Mouse (Mus musculus): Measurements from ENCODE around the gene Bahcc1.

Bahcc1 gene

DNA sequence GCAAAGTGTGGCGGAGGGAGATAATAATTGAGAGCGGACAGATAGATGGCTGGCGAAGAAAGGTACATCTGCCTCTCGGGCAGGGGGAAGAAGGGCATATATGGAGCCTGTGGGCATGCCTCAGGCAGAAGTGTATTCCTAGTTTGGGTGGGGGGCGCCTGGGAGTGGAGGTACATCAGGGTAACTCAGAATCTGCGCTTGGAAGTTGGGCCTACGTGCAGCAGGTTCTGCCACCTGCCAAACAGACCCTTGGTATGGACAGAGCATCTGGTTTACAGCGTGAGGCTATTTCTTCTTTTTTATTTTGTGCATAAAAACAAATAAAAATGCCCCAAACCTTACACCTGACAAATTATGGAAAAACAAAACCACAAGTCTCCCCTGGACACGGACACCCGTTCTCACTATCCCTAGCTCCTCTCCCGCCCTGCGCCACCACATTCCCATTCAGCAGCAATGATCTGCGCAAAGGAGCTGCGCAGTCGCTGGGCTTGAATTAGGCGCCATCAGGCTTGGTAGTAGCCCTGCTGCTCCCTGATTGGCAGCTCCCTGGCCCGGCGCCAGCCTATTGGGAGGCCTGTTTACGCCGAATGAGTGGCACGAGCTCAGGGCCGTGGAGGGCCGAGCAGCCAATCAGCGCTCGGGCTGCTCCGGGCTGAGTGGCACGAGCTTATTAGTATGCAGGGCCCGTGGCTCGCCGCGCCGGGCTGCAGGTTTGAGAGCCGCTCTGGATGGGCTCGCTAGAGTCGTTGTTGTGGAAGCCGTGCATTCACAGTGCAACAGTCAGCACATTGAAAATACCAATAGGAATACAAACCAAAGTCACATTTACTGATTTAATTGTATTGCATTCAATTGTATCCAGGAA lies at the start of gene Bahcc1:
Bahcc1 (plus strand) TSS at position 718 of the 868 bp plus-strand sequence.
- in situ Hi-C loops (cut with MboI, MseI): loop anchor here (10.0 kb wide), 1 partner anchor 1828 kb away; the partner anchor contains the start of gene Lgals3bp

DNA sequence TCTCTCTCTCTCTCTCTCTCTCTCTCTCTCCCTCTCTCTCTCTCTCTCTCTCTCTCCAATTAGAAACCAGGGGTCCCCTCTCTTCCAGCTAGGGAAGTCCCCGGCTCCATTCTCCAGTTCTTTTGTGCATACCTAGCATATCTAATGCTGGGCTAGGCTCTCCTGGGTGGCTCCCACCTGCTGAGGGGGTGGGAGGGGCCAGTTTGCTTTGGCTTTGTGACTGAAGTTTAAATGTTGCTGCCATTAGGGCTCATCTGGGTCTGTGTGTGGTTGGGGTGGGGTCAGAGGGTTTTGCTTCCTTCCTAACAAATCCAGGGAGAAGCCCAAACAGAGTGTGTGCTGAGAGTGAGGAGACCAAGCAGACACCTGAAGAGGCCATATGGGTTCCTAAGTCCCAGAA lies 49.6 kb upstream of the Bahcc1 start:
- in situ Hi-C loops (cut with MboI, MseI): no loop called here

DNA sequence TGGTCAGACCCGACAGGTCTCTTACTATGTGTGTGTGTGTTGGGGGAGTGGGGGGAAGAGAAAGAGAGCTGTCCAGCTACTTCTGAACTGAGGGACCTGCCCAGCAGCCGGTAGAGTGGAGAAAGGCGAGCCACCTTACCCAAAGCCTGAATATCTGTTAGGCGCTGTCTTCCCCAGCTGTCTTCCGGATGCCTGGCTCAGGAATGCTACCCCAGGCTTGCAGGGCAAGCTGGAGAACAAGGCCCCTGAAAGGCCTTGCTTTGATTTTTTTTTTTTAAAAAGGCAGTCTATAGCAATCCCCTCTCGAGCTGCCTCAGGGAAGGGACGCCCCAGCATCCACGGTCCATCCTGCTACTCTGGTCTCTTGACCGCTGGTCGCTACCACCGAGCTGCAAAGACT lies 49.0 kb upstream of the Bahcc1 start:
- in situ Hi-C loops (cut with MboI, MseI): no loop called here

DNA sequence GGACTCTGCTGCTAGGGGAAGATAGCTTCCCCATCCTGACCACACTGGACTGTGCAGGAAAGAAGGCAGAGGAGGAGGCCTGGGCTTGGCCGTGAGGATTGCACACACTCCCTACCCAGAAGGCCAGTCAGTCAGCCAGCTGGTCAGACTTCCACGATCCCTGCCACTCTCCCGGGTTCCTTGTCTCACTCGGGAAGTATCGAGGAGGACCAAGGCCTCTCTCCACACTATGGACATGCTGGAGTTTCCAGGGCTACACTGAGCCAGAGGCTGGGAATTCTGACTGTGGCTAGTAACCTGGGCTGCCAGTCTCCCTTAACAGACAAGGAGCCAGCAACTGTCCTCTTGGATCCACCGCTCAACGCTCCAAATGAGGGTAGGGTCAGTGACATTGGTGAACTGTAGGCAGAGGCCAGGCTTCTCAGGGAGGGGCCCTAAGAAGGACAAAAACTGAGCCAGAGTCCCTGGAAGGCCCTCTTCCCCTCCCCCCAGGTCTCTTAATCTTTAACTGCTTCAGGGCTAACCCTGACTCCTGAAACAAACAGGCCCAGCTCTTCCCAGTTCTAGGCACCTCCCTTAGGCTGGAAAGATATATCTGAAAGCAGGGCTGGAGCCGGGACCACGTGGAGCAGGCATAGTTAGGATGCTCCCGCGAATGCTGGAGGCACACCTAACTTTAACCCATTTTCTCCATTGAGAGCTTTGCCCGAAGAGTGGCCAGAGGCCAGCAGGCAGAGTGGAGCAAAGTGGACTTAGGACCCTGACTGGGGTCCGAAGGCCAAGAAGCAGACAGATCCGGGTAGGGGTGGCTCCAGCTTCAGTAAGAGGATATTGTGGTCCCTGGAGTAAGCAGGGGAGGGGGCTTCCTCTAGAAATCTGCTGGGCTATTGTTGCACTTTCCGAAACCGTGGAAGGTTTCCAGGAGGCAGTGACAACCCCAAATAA lies 48.1 kb upstream of the Bahcc1 start:
- in situ Hi-C loops (cut with MboI, MseI): no loop called here

DNA sequence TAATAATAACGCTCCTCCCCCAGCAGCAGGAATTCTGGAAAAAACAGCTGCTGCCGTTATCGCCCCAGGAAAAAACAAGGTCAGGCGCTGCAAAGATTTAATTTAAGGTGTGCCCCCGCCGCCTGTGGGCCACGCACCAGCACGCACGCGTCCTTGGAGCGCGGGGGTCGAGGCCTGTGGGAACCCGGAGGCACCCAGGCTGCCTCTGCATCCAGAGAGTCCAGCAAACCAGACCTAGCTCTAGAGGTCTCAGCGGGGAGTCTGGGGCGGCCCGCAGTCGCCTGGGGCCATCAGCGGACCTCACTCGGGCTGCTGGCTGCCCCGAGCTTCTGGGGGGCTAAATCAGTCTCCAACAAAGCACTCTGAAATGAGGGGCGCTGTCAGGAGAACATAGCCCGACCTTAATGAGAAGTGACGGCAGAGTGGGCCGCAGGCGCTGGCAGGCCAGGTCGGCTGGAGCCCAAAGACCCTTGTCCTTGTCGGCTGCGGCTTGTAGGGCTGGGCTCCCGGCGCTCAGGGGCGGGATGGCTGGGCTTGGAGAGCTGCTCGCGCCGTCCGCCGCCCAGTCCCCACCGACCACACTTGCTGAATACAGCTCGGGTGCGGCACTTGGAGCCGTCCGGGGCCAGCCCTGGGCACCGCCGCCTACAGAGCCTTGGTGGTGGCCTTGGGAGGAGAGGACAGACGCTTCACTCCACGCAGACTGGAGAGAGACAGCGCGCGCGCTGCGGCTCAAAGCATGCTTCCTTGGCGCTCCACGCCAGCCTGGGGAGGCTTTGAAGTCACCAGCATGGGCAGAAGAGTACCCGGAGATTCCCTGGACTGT lies 47.2 kb upstream of the Bahcc1 start:
- in situ Hi-C loops (cut with MboI, MseI): no loop called here

DNA sequence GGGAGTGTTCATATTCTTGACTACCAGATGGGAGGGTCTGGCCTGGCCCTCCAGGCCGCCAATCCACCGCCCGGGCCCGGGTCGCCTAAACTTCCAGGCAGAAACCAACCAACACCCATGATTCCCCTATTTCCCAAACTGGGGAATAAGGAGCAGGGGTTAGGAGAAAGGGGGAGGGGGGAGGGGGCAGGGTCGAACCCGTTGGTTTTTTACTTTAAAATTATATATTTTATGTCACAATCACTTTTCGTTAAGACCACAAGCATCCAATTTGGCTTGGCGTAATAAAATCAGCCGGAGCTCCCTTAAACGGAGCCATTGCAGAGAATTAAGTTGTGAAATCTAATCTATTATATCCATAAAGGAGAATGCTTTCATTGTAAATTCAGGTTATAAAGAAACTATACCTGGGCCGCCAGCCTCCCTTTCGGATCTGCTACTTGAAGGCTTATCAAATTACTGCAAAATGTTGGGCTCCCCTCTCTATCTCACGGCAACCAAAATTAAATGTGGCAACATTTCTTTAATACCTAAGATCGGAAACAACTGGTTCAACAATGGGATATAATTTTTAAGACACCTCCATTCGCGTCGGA lies 46.5 kb upstream of the Bahcc1 start:
- in situ Hi-C loops (cut with MboI, MseI): no loop called here

DNA sequence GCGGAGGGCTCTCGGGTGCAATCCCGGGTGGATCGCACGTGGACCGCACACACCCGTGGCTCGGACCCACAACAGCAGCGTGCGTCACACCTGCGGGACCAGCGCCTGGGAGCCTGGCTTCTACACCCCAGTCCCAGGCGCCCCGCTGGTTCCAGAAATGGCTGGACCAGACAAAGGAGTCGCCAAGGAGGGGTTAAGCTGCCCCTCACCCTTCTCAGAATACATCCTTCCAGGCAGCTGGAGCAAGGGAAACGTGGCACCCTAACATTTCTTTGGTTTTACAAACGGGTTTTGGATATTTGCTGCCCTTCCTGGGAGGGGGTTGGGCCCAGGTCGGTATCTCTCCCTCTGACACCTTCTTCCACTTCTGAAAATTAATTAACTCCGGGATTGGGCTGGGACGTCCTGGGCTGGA lies 45.9 kb upstream of the Bahcc1 start:
- in situ Hi-C loops (cut with MboI, MseI): no loop called here

DNA sequence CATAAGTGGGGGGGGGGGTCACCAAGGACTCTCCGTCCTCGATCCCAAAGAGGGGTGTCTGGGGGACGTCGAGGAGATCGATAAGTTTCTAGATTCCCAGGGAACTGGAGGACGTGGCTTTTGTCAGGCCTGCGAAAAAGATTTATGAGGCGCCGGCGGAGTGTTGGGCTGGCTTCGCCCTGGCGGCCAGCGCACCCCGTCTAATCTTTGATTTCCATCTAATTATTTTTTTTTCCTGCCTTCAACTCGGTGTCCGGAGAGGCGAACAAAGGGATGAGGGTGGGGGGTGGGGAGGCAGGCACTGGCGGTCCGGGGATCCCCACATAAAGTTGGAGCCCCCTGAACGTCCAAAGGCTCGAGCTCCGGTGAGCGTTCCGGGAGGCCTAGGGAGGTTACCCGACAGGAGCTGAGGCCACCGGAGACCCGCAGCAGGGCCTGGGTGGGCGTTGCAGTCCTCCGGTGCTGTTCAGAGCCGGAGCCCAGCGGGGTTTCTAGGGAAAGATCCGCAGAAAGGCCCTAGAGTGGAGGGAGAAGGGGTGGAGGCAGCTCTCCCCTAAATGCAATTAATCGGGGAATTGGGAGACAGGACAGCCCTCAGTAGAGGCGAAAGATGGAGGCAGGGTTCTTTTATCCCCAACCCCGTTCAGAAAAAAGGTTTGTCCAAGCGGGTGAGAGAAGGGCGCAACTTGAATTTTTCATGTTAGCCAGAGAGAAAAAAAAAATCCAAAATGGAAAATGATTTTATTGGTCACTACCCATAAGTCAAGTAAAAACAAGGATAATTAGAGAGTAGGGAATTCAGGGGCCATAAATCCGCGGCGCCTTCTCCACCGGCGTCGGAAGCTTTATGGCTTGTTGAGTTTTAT lies 45.3 kb upstream of the Bahcc1 start:
- in situ Hi-C loops (cut with MboI, MseI): no loop called here

DNA sequence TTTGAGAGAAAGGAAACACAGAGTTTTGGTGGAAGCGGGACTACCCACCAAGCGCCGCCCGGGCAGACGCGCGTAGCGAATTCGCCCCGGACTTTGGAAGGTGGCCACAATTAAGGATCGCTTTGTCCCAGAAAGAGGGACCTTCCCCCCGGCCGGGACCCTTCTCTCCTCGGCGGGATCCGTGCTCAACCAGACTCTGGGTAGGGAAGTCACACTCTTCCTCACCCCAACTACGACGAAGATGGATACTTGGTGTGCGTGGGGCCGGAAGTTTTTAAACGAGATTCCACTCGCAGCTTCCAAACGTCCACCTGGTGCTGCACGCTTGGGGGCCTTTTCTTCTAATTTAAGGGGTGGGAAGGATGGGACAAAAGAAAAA lies 44.7 kb upstream of the Bahcc1 start:
- in situ Hi-C loops (cut with MboI, MseI): no loop called here

DNA sequence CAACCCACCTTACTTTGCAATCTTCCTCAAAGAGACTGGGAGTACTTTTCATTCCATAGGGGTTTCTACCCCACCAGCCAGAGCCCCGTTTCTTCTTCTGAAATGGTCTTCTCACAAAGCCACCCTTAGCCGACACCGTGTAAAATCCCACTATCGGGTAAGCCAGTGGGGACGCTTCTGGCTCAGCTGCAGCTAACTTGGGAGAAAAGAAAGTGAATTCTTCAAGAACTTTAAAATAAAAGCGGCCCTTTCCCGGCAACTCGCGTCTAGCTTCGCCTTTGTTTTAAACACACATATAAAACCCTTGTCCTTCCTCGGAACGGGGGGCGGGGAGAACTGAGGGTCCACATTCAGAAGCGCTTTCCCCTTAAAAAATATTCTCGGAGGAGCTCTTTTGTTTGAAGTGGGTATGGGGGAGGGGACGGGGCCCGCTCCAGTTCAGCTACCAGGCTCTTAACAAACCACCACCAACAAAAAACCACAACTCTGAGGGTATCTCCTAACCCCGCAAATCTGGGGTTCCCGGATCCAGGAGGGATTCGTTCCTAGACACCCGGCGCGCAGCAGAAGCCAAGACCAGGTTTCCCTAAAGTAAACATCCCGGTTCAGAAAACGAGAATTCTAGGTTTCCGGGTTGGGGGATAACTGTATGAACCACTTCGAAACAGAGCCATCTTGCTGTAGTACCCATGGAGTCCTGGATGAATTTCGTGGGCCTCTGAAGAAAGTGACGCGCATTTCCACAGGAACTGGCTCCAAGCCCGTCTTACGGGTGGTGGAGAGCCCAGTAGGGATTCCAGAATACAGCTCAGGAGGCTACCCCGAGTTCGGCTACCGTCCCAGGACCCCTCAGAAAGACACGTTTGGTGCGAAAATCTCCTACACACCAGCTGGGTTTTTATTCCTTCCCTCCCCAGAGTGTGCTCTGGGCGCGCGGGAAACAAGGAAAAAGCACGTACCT lies 44.0 kb upstream of the Bahcc1 start:
- in situ Hi-C loops (cut with MboI, MseI): no loop called here

DNA sequence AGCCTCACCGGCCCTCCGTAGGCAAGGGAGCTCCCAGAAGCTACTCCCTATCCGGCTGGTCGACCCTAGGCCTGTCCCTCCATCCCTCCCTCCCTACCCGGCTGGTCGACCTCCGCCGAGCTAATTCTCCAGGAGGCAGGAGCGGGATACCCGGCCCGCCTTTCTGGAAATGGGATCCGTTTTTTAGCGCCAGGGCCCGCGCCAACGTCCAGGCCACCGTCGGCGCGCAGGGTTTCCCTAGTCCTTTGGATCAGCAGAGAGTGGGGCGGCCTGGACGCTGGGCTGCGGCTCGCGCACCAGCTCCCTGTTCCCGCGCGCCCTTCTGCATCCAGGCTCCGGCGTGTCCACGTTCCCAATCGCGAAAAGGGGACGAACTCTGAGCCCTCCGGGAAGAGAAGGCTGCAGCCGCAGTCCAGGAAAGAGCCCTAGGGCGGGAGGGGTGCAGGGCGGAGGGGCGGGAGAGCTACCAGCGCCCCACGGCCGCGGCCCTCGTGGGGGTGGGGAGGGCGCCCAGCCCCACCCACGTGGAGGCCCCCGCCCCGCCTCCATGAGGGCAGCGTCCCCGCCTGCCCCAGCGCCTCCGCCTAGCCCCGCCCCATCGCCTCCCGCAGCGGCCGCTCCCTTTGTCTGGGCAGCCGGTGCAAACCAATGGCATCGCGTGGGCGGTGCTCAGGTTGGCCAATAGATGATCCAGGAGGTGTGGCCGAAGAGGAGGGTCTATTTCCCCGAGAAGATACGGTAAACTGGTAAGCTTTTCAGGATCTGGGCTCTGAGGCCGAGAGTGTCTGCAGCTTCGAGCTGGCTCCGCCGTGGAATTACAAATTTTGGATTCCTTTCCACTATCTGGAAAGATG lies 43.1 kb upstream of the Bahcc1 start:
- in situ Hi-C loops (cut with MboI, MseI): no loop called here

DNA sequence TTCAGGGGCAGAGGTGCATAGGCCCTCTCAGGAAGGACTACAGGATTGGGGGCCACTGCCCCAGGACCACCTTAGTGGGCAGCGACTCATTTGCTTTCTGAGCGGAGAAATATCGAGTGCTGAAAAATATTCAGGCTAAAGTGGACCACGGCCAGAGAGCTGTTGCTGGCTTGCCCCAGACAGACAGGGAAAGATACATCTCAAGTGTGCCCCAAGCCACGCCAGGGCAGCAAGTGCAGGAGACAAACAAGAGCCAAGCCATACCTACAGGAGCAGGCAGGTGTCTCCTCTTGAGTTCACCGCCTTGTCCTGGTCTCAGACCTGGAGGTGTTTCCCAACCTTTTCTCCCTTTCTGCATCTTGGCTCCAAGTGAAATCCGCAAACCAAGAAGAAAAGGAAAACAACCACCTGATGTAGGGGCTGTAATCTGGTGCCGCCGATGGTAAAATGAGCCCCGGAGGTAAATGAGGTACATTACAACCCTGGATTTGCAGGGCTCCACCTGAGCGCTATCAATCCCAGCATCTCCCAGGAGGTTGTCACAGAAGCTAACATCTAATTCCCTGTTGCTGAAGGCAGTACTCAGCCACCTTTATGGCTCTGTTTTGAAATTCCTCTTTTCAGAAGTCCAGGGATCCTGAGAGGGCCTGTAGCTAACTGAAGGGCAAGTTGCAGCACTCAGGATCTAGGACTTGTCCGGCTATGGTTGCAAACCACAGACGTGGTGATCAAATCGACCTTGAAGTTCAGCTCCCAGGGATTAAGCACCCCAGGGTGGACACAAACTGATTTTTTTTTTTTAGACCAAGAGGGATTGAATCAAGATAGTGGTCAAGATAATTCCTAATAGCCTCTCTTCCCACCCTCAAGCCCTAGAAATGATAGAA lies 42.0 kb upstream of the Bahcc1 start:
- in situ Hi-C loops (cut with MboI, MseI): no loop called here

DNA sequence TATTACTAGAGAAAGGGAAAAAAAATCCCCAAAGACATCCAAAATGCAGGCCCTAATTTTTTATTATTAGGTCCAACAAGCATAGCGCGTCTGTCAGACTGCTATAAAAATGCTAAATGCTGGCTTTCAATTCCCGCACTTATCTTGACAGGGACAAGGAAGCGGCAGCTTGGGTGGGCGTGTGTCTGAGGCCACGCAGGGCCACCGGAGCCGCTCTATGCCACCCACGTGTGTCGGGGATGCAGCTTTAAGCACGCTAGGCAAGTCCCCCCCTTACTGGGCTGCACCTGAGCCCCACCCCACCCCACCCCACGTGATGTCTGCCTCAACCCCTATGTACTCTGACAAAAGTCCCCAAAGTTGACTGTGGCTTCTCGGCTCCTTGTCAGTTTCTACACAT lies 33.9 kb upstream of the Bahcc1 start:
- in situ Hi-C loops (cut with MboI, MseI): no loop called here

DNA sequence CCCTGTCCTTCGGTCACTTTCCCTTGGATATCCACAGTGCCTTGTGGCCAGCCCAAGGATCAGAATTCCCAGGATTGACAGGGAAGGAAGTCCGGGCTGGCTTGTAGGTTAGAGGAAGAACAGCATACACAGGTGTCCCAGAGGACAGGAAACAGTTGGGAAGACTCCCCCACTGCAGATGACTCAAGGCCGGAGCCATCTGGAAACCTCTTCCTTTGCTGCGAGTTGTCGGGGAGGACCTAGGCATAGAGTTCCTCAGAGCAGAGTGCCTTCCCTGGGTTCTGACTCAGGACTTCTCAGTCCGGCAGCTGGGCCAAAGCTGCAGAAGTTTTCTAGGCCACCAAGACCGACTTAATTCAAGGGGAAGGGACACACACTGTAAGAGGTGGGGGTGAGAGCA lies 33.0 kb upstream of the Bahcc1 start:
- in situ Hi-C loops (cut with MboI, MseI): no loop called here

DNA sequence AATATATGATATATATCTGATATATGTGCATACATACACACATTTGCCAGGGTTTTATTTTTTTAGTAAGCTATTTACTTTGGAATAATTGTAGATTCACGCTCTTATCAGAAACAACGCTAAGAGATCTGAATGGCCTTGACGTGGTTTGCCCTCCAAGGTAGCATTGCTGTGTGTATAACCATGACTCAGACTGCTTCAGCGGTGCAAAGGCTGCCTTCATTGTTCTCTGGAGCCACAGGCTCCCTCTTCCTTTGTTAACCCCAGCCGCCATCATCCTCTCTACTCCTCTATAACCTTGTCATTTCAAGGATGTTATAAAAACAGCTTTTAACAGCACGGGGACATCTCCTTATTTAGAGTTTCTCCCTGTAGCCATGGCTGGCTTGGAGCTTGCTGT lies 32.1 kb upstream of the Bahcc1 start:
- in situ Hi-C loops (cut with MboI, MseI): no loop called here

DNA sequence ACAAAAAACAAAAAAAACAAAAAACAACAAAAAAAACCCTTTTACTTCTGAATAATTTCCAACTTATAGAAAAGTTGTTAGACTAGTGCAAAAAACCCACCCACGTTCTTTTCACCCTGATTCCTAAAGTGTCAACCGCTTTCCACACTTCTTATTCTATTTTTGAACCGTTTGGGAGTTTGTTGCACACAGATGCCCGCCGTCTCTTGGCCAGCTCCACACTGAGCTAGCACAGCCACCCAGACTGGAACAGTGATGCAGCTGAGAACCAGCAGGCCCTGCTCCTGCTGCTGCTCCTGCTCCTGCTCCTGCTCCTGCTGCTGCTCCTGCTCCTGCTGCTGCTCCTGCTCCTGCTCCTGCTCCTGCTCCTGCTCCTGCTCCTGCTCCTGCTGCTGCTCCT lies 28.5 kb upstream of the Bahcc1 start:
- in situ Hi-C loops (cut with MboI, MseI): no loop called here

DNA sequence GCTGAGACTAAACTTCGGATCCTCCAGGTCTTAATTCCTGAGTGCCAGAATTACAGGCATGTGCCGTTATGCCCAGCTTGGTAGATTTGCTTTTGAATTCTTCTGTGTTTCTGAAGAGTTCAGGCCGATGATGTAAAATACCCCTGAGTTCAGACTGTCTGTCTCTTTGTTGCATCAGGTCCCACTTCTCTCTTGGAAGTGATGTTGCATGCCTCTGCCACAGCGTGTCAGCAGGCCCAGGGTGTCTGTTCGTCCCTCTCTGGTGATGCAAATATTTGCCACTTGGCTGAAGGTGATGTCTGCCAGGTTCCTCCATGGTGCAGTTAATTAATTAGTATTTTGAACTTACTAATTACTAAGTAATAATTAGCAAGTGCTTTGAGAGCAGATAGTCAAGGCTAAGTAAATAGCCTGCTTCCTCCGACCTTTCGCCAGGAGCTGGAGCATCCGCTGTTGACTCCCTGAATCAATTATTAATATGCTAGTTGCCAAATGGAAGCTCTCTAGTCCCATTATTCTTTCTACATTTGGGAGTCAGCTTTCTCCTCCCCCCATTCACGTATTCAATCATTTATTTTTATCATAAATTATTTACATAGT lies 26.6 kb upstream of the Bahcc1 start:
- in situ Hi-C loops (cut with MboI, MseI): no loop called here
